Mouse (Mus musculus): ENCODE measurements at regions not wholly inside any gene's neighbourhood (a gene's known extent, or its start where the extent isn't known, plus 50 kb on each side); places are given as distances from the start of the nearest gene placed in this dataset.
A peak's percentile ranks its signal among the peaks of the same experiment; 100 is the strongest.

DNA sequence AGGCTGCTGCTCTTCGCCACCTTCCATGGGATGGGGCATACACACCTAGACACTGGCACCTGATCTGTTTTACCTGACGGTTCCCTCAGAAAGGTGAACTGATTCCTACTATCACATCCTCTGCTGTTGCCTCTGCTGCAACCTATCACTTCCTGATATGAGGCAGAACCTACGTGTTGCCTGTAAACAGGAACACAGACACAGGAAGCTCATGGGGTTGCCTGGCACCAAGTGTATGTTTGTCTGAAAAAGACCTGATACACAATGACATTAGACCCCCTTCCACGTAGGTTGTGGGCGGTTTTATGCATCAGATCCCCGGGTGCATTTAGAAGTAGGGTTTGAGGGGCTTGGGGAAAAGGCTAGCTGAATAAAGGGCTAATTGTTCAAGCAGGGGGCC is 190.0 kb upstream of the Eef2kmt start:
- H3K36me3 ChIP-seq (ENCODE audit: control insufficient read depth, insufficient read depth, low read length) = no peaks in the 10 kb centered on the region
- H3K4me1 ChIP-seq (ENCODE audit: control insufficient read depth, insufficient read depth, low read length) = no peaks in the 10 kb centered on the region
- no peak for DNase-seq (ENCODE audit: low spot score)
- H3K4me2 ChIP-seq (ENCODE audit: low read length) = no peak overlapping the region
- no peak overlapping the region for H3K4me3 ChIP-seq (ENCODE audit: low read depth, low read length)
- WGBS = 63% methylated on average over 6 of the region's 6 CpGs
- no peaks in the 10 kb centered on the region for H3K27me3 ChIP-seq (replicated peaks; ENCODE audit: control insufficient read depth, insufficient read depth, low read length)
- no peak overlapping the region for H3K9ac ChIP-seq (ENCODE audit: low read length)
- H3K9me3 ChIP-seq (replicated peaks; ENCODE audit: control insufficient read depth, low read length) = no peaks in the 10 kb centered on the region
- ATAC-seq = no peak
- H3K27ac ChIP-seq (ENCODE audit: low read depth, low read length) = no peak overlapping the region

DNA sequence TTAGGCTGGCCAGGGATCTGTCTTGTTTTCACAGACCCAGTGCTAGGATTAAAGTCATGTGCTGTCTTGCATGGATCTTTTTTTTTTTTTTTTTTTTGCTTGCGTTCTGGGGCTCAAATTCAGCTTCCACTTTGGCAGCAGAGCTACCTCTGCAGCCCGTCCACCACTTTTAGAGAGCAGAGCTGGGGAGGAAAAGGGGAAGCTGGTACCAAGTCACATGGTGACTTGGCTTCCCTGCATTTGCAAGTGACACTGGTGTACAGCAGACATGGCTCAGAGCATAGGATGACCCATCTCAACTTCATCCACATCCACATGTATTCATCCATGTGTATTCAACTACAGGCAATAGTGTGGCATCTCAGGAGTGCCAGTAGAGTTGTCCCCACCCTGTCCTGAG is 189.0 kb upstream of the Eef2kmt start:
- no peak for ATAC-seq
- Histone ChIP-seq H3K27ac (ENCODE audit: low read depth, low read length) (no peak overlapping the region), H3K4me2 (ENCODE audit: low read length) (no peak overlapping the region), H3K9me3 (replicated peaks; ENCODE audit: control insufficient read depth, low read length) (no peaks in the 10 kb centered on the region), H3K36me3 (ENCODE audit: control insufficient read depth, insufficient read depth, low read length) (no peaks in the 10 kb centered on the region), H3K4me3 (ENCODE audit: low read depth, low read length) (no peak overlapping the region), H3K4me1 (ENCODE audit: control insufficient read depth, insufficient read depth, low read length) (no peaks in the 10 kb centered on the region), H3K27me3 (replicated peaks; ENCODE audit: control insufficient read depth, insufficient read depth, low read length) (no peaks in the 10 kb centered on the region), H3K9ac (ENCODE audit: low read length) (no peak overlapping the region)
- no peak for DNase-seq (ENCODE audit: low spot score)
- WGBS = 63% methylated on average over 2 of the region's 2 CpGs

DNA sequence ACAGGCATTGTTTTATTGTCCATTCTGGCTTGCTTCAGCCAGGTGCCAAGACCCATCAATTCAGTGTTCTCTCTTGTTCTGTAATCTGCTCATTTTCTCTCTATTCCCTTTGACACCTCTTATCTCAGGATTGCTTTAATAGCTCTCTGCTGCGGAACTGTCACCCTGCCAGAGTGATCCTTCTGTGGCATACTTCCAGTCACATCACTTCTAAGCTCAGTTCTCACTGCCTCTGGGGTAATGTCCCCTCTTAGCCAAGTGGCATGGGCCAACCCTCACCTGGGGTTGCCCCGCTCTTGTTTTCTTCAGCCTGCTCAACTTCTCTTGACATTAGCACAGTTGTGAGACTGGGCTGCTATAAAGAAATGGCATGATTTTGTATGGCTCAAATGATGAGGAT is 183.9 kb upstream of the Eef2kmt start:
- DNase-seq (ENCODE audit: low spot score) (no peak), ATAC-seq (no peak)
- no peak overlapping the region for H3K4me3 ChIP-seq (ENCODE audit: low read depth, low read length)
- no peaks in the 10 kb centered on the region for H3K27me3 ChIP-seq (replicated peaks; ENCODE audit: control insufficient read depth, insufficient read depth, low read length)
- no peak overlapping the region for H3K9ac ChIP-seq (ENCODE audit: low read length)
- no peaks in the 10 kb centered on the region for H3K36me3 ChIP-seq (ENCODE audit: control insufficient read depth, insufficient read depth, low read length)
- 83% methylated on average over 2 of the region's 2 CpGs for whole genome bisulfite sequencing
- H3K4me2 ChIP-seq (ENCODE audit: low read length) = no peak overlapping the region
- no peaks in the 10 kb centered on the region for H3K4me1 ChIP-seq (ENCODE audit: control insufficient read depth, insufficient read depth, low read length)
- H3K27ac ChIP-seq (ENCODE audit: low read depth, low read length) = no peak overlapping the region
- H3K9me3 ChIP-seq (replicated peaks; ENCODE audit: control insufficient read depth, low read length) = no peaks in the 10 kb centered on the region

DNA sequence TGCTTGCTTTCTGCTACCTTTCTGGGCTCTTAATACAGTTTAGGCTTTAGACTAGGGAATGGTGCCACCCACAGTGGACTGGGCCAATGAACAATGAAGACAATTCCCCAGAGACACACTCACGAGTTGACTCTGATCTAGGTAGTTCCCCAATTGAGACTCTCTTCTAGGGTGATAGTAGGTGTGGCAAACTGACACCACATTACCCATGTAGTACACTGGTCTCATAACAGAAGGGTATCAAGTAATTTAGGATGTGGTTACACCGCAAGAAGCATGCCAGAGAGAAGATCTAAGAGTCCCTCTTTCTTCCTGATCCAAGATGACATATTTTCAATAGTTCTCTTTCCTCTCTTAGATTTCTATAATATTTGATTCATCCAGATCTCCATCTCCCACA is 182.6 kb upstream of the Eef2kmt start:
- no peaks in the 10 kb centered on the region for H3K27me3 ChIP-seq (replicated peaks; ENCODE audit: control insufficient read depth, insufficient read depth, low read length)
- no peak overlapping the region for H3K9ac ChIP-seq (ENCODE audit: low read length)
- H3K27ac ChIP-seq (ENCODE audit: low read depth, low read length) = no peak overlapping the region
- no peaks in the 10 kb centered on the region for H3K4me1 ChIP-seq (ENCODE audit: control insufficient read depth, insufficient read depth, low read length)
- H3K9me3 ChIP-seq (replicated peaks; ENCODE audit: control insufficient read depth, low read length) = no peaks in the 10 kb centered on the region
- 88% methylated on average over 2 of the region's 2 CpGs for WGBS
- DNase-seq (ENCODE audit: low spot score) (no peak), ATAC-seq (no peak)
- no peak overlapping the region for H3K4me2 ChIP-seq (ENCODE audit: low read length)
- H3K36me3 ChIP-seq (ENCODE audit: control insufficient read depth, insufficient read depth, low read length) = no peaks in the 10 kb centered on the region
- H3K4me3 ChIP-seq (ENCODE audit: low read depth, low read length) = no peak overlapping the region

DNA sequence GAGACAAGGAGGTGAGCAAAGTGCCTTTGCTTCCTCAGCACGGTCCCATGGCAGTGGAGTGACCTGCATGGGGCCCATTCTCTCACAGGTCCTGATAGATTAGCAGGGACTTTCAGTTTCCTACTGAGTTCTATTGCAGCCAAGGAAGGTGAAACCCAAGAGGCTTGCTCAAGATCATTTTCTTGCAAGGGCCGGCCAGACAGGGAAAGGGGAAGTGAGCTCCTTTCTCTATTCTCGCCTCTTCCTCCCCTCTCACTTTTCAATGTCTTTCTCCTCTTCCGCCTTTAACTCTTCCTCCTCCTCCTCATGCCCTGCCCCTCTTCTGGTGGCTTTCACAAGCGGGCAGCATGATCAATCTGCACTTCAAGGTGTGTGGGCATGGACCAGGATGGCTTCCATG is 175.9 kb upstream of the Eef2kmt start:
- no peaks in the 10 kb centered on the region for H3K36me3 ChIP-seq (ENCODE audit: control insufficient read depth, insufficient read depth, low read length)
- H3K4me3 ChIP-seq (ENCODE audit: low read depth, low read length) = no peak overlapping the region
- peak overlapping the region; percentile 77 for H3K27ac ChIP-seq (ENCODE audit: low read depth, low read length)
- 82% methylated on average over 5 of the region's 5 CpGs for WGBS
- no peaks in the 10 kb centered on the region for H3K27me3 ChIP-seq (replicated peaks; ENCODE audit: control insufficient read depth, insufficient read depth, low read length)
- H3K9ac ChIP-seq (ENCODE audit: low read length) = no peak overlapping the region
- H3K4me2 ChIP-seq (ENCODE audit: low read length) = no peak overlapping the region
- ATAC-seq (no peak), DNase-seq (ENCODE audit: low spot score) (no peak)
- H3K9me3 ChIP-seq (replicated peaks; ENCODE audit: control insufficient read depth, low read length) = no peaks in the 10 kb centered on the region
- no peaks in the 10 kb centered on the region for H3K4me1 ChIP-seq (ENCODE audit: control insufficient read depth, insufficient read depth, low read length)

DNA sequence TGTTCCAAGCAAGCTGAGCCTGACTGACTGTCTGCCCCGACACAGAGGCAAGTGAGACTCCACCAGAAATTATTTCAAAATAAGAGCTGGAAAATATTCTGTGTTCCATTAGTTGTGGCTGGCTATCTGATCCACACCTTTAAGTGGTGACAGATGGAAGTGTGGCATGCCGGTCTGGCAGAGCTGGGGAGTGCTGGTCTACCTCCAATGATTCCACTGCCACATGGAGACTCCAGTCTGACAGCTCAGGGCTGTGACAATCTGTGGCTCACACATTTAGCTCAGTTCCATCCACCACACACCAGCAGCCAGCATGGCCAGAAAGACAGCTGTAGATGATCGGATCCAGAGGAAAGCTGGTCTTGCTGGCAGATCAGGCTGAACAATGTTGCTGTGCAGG is 175.3 kb upstream of the Eef2kmt start:
- H3K4me2 ChIP-seq (ENCODE audit: low read length) = no peak overlapping the region
- ATAC-seq (peak; percentile 93), DNase-seq (ENCODE audit: low spot score) (peak; percentile 83)
- no peak overlapping the region for H3K4me3 ChIP-seq (ENCODE audit: low read depth, low read length)
- WGBS = 64% methylated on average over 3 of the region's 3 CpGs
- no peaks in the 10 kb centered on the region for H3K9me3 ChIP-seq (replicated peaks; ENCODE audit: control insufficient read depth, low read length)
- H3K9ac ChIP-seq (ENCODE audit: low read length) = no peak overlapping the region
- H3K36me3 ChIP-seq (ENCODE audit: control insufficient read depth, insufficient read depth, low read length) = no peaks in the 10 kb centered on the region
- peak overlapping the region; percentile 77 for H3K27ac ChIP-seq (ENCODE audit: low read depth, low read length)
- H3K4me1 ChIP-seq (ENCODE audit: control insufficient read depth, insufficient read depth, low read length) = no peaks in the 10 kb centered on the region
- H3K27me3 ChIP-seq (replicated peaks; ENCODE audit: control insufficient read depth, insufficient read depth, low read length) = no peaks in the 10 kb centered on the region

DNA sequence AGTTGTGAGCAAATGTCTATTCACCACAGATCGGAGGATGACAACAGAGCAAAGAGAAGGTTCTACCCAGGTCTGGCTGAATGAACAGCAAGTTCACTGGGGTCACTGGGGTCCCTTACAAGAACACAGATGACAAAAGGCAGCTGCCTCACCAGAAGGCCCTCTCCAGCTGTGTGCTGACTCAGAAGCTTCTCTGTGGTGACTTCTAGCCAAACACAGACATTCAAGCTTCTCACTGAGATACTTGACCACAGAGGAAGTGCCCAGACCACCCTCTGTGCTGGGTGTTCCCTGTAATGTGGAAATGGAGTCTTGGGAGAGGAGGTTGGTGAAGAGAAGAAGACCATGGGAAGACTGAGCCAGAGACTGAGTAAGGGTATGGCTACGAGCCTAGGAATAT is 173.7 kb upstream of the Eef2kmt start:
- ATAC-seq (no peak), DNase-seq (ENCODE audit: low spot score) (no peak)
- Histone ChIP-seq H3K9me3 (replicated peaks; ENCODE audit: control insufficient read depth, low read length) (no peaks in the 10 kb centered on the region), H3K36me3 (ENCODE audit: control insufficient read depth, insufficient read depth, low read length) (no peaks in the 10 kb centered on the region), H3K4me2 (ENCODE audit: low read length) (no peak overlapping the region), H3K9ac (ENCODE audit: low read length) (no peak overlapping the region), H3K27me3 (replicated peaks; ENCODE audit: control insufficient read depth, insufficient read depth, low read length) (no peaks in the 10 kb centered on the region), H3K4me3 (ENCODE audit: low read depth, low read length) (no peak overlapping the region), H3K27ac (ENCODE audit: low read depth, low read length) (no peak overlapping the region), H3K4me1 (ENCODE audit: control insufficient read depth, insufficient read depth, low read length) (no peaks in the 10 kb centered on the region)
- WGBS = 82% methylated on average over 2 of the region's 2 CpGs

DNA sequence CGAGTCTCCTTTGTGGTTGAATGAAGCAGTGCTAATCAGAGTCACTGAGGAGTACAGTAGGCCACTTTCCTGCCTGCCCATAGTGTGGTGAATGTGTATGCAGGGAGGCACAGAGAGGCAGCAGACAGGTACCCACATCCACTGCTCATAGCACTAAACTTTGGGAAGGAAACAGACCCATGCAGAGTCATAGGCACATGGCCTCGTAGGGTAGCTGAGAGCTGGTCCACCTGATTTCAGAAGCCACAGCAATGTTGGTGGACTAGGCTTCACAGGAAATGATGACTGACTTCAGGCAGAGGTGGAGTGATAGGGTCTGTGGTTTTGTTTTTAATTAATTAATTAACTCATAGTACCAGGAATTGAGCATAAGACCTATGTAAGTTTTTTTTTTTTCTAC is 170.1 kb upstream of the Eef2kmt start:
- no peak for DNase-seq (ENCODE audit: low spot score)
- Histone ChIP-seq H3K27me3 (replicated peaks; ENCODE audit: control insufficient read depth, insufficient read depth, low read length) (no peaks in the 10 kb centered on the region), H3K4me3 (ENCODE audit: low read depth, low read length) (no peak overlapping the region), H3K27ac (ENCODE audit: low read depth, low read length) (no peak overlapping the region), H3K4me1 (ENCODE audit: control insufficient read depth, insufficient read depth, low read length) (no peaks in the 10 kb centered on the region), H3K4me2 (ENCODE audit: low read length) (no peak overlapping the region), H3K36me3 (ENCODE audit: control insufficient read depth, insufficient read depth, low read length) (no peaks in the 10 kb centered on the region), H3K9ac (ENCODE audit: low read length) (no peak overlapping the region), H3K9me3 (replicated peaks; ENCODE audit: control insufficient read depth, low read length) (no peaks in the 10 kb centered on the region)
- ATAC-seq = no peak
- 88% methylated on average over 2 of the region's 2 CpGs for WGBS

DNA sequence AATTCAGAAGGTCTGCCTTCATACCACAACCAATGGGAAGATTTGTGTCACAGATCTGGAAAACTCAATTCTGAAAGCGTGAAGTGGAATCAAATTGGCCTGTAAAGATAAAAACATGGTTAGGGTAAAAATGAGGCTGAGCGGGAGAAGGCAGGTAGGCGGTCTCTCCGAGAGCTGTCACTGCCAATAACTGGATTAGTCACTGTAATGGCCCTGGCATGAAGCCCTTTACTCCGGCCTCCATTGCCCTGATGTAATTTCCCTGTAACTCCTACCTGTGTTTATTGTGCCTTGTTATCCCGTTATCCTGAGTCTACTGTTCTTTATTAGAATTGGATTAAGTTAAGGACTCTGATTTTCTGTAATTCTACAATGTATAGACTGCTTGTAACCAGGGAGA is 166.3 kb upstream of the Eef2kmt start:
- WGBS = 78% methylated on average over 6 of the region's 6 CpGs
- Histone ChIP-seq H3K9ac (ENCODE audit: low read length) (no peak overlapping the region), H3K9me3 (replicated peaks; ENCODE audit: control insufficient read depth, low read length) (no peaks in the 10 kb centered on the region), H3K36me3 (ENCODE audit: control insufficient read depth, insufficient read depth, low read length) (no peaks in the 10 kb centered on the region), H3K4me1 (ENCODE audit: control insufficient read depth, insufficient read depth, low read length) (no peaks in the 10 kb centered on the region), H3K4me3 (ENCODE audit: low read depth, low read length) (no peak overlapping the region), H3K4me2 (ENCODE audit: low read length) (no peak overlapping the region), H3K27me3 (replicated peaks; ENCODE audit: control insufficient read depth, insufficient read depth, low read length) (no peaks in the 10 kb centered on the region), H3K27ac (ENCODE audit: low read depth, low read length) (no peak overlapping the region)
- ATAC-seq = no peak
- no peak for DNase-seq (ENCODE audit: low spot score)

DNA sequence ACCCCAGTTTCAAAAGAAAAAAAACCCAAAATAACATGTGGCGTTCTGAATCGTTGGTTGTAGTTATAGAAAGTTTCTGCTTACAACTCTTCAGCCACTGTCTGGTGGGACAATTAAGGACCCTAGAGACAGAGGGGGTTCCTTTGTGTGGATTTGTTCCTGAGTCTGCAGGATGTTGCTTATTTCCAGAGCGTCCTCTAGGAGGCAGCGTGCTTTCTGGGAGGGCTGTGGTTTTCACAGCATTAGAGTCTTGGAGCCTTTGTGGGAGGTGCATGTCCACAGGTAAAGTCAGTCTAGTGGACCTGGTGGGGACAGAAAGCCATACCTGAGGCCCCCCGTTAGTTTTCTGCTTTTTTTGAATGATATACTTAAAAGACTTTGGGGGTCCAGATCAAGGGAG is 165.8 kb upstream of the Eef2kmt start:
- WGBS = 82% methylated on average over 5 of the region's 5 CpGs
- no peak for DNase-seq (ENCODE audit: low spot score)
- H3K9me3 ChIP-seq (replicated peaks; ENCODE audit: control insufficient read depth, low read length) = no peaks in the 10 kb centered on the region
- no peak overlapping the region for H3K27ac ChIP-seq (ENCODE audit: low read depth, low read length)
- ATAC-seq = no peak
- H3K4me3 ChIP-seq (ENCODE audit: low read depth, low read length) = no peak overlapping the region
- H3K4me2 ChIP-seq (ENCODE audit: low read length) = no peak overlapping the region
- H3K4me1 ChIP-seq (ENCODE audit: control insufficient read depth, insufficient read depth, low read length) = no peaks in the 10 kb centered on the region
- no peak overlapping the region for H3K9ac ChIP-seq (ENCODE audit: low read length)
- no peaks in the 10 kb centered on the region for H3K36me3 ChIP-seq (ENCODE audit: control insufficient read depth, insufficient read depth, low read length)
- no peaks in the 10 kb centered on the region for H3K27me3 ChIP-seq (replicated peaks; ENCODE audit: control insufficient read depth, insufficient read depth, low read length)
